Mouse (Mus musculus) heart, postnatal 25 days (tissue): Measurements from ENCODE around the gene Arl5b. TPM values are rescaled to one million over a fixed set of nuclear protein-coding genes. Genes with fewer than 3 reads are reported as not detected.

ENCODE experiments used
- DNase-seq: peaks from one replicate; pipeline ENCODE4 v3.0.0; 2022; ENCODE audit warnings: low spot score
- intact Hi-C: fragments of 180-260 bp; cut with DNase I; formaldehyde crosslinking; loops from one replicate; pipeline ENCODE4 v1.15.1; 2025
- total RNA-seq, 2 experiments: library from RNA; stranded (reverse); gene quantifications; 2 replicates each; pipeline ENCODE4 v1.2.3; 2021

Gene Arl5b
- 10 to 100 TPM; 29.3 to 37.4 TPM for total RNA-seq

DNA sequence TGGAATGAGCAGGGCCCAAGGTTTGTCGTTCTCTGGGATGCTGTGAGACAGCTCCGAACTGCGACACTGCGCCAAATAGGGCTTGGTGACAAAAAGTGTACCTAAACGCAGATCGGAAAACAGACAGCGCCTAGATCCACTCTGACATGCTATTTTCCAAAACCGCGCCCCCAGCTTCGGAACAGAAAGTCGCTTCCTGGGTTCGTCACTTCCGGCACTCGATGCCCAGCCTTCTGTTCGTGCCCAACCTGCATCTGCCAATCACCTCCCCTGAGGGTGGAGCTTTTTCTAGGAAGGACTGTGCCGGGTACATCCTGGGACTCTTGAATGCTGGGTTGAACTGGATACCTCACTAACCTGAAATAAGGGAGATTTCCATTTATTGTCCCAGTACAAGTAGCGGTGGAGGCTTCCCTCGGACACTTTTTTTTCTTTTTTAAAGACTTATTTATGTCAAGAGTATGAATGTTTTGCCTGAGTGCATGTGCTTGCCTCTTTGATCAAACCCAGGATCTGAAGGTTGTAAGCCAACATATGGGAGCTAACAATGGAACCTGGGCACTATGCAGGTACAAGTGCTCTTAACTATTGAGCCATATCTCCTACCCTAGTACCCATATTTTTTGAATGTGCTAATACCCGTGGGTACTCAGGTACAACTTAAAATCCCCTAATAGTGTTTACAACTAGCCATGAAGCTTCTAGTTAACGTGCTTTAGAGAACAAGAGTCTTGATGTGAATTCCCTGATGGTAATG, at the start of gene Arl5b:
Arl5b (plus strand) TSS at position 279 of the 757 bp plus-strand sequence.
- peak; percentile 89 for DNase-seq
- intact Hi-C loops = no loop called here

- intact Hi-C loops = no loop called here
- no peak for DNase-seq
These were observed 41.7 kb upstream of the Arl5b start for GRCm38 (mm10) chr2:15007531-15007930.

DNA sequence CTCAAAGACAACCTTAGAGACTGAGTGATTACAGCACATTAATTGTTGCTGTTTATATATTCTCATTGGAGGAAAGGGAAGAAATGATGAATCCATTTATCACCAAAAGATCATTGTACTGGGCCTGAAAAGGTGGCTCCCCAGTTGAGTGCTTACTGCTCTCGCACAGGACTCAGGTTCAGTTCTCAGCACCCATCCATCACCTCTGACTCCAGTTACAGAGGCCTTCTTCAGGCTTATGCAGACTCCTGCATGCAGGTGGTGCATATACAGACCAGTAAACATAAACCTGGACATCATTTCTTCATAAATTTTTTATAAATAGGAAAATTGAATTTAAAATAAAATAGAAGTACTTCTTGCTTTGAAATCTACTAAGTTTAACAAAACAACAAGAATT, 41.1 kb upstream of the Arl5b start:
- intact Hi-C loops = no loop called here
- DNase-seq = no peak

DNA sequence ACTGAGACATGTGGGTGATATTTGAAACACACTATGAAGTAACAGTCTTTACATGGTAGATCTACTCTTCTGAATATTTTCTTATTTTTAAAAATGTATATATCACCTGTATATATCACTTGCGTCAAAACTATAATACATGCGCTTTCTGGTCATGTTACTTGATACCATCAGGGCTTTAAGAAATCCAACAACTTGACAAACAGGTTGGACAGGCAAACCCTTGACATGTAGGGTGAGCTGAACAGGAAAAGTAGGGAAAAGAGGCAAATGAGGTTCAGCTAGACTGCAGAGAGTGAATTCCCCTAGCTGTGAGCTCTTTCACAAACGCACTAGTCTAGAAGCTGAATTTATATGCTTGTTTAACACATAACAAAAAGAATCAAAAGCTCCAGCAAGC, 22.4 kb upstream of the Arl5b start:
- no peak for DNase-seq
- intact Hi-C loops = no loop called here

- intact Hi-C loops = no loop called here
- no peak for DNase-seq
These were observed 21.4 kb upstream of the Arl5b start for GRCm38 (mm10) chr2:15027816-15028215.

- peak; percentile 35 for DNase-seq
- intact Hi-C loops = no loop called here
These were observed 10.5 kb upstream of the Arl5b start for GRCm38 (mm10) chr2:15038705-15039104.

GRCm38 (mm10) chr2:15040326-15040725, 8.9 kb upstream of the Arl5b start:
- DNase-seq = no peak
- intact Hi-C loops = no loop called here

GRCm38 (mm10) chr2:15054496-15054895, 5.3 kb downstream of the Arl5b start:
- no peak for DNase-seq
- intact Hi-C loops = loop anchor here (10.0 kb wide), 1 partner anchor 980 kb away; the partner anchor contains the start of gene Stam

DNA sequence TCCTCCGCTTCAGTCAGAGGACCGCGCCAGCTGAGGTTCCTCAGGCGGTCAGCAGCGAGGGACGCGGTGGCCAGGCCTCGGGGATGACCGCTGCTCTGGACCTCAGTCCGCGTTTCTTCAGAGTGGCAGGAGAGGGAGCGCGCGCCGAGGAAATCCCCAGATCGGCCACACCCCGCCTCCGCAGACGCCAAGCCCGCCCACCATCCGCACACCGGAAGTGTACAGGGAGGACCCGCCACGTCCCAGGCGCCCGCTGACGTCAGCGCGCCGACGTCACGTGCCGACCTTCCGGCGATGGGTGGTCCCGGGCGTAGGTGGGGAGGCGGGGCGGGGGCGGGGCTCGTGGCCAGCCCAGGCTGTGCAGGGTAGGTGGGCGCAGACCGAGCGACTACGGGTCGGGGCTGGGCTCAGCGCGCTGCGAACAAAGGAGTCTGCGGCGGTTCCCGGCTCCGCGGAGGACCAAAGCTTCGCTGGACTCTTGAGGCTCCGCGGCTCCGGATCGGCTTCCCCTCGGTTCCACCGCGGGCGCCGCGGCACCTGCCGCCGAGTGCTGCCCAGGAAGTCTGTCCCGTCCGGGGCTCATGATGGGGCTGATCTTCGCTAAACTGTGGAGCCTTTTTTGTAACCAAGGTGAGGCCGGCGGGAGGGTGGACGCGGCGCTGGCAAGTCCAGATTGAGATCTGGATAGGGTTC, 5.9 kb downstream of the Arl5b start, which contains the start of gene Nsun6:
Nsun6 (minus strand) TSS at position 125 of the 693 bp plus-strand sequence.
- peak; percentile 93 for DNase-seq
- intact Hi-C loops = loop anchor here (10.0 kb wide), 1 partner anchor 980 kb away; the partner anchor contains the start of gene Stam

- intact Hi-C loops = loop anchor here (10.0 kb wide), 1 partner anchor 981 kb away; the partner anchor contains the start of gene Stam
- no peak for DNase-seq
These were observed 6.6 kb downstream of the Arl5b start for GRCm38 (mm10) chr2:15055741-15056151.

DNA sequence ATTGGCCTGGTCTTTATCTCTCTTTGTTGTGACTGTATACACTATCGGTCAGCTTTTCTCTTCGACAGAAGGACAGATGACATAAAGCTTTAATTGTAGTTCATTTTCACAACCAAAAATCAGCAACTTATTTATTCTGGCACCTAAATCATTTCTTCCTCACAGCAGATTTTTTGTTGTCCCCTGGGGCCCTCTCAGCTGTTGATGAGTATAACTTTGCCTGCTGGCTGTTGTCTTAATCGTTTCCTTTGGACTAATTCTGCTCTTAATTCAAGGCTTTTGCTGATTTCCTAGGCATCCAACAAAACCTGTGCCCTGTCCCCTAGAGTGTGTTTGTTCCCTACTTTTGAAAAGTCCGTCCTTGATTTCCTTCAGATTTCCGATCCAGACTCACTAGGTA, 9.0 kb downstream of the Arl5b start:
- intact Hi-C loops = loop anchor here (10.0 kb wide), 1 partner anchor 983 kb away; the partner anchor contains the start of gene Stam
- DNase-seq = no peak

- DNase-seq = no peak
- intact Hi-C loops = no loop called here
These were observed 11.7 kb downstream of the Arl5b start for GRCm38 (mm10) chr2:15060856-15061255.

DNA sequence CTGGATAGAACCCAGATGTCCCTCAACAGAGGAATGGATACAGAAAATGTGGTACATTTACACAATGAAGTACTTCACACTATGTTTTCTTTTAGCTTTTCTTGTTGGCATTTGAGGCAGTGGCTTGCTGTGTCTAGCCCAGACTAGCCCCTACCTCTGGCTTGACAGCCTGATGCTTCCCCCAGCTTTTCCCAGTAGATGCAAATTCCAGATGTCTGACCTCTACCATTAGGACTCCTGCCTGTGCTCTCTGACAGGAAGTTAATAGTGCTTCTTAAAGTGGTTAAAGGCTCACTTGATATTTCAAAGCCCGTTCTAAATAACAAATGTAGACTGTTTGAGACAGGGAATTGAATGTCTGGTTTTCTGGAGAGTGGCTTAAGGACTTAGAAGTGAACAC, 14.6 kb downstream of the Arl5b start:
- DNase-seq = no peak
- intact Hi-C loops = no loop called here

- DNase-seq = no peak
- intact Hi-C loops = no loop called here
These were observed 15.4 kb downstream of the Arl5b start for GRCm38 (mm10) chr2:15064380-15065269.

- intact Hi-C loops = no loop called here
- DNase-seq = no peak
These were observed 16.3 kb downstream of the Arl5b start for GRCm38 (mm10) chr2:15065447-15065846.

DNA sequence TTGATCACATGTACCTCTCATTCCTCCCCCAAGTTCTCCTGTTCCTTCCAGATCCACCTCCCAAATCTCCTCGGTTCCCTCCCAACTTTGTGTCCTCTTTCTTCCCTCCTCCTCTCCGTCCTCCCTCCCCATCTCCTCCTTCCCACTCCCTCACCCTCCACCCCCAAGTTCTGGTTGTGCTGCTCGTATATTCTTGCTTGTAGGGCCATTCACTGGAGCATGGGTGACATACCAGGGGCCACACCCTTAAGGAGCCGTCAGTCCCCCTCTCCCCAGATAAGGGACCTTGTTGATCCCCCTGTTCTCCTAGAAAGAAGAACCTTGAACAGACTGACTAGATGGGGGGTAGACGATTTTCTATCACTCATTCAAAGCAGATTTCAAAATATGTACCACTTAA, 17.9 kb downstream of the Arl5b start:
- DNase-seq = no peak
- intact Hi-C loops = no loop called here

DNA sequence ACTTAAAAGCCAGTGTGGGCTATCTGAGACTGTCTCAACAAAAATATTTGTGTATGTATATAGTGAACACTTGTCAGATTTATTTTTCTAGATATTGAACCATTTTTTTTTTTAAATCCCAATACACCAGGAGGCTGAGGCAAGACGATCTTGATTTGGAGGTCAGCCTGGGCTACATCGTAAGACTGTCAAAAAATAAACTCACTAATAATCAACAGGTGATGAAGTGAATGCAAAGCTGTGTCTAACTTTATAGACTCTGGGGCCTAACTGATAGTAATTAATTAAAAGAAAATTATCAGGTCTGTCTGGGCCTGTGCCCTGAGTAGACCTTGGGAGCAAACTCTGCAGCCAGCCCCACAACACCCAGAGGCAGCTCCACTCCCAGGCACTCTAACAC, 34.5 kb downstream of the Arl5b start:
- DNase-seq = no peak
- intact Hi-C loops = no loop called here

- DNase-seq = no peak
- intact Hi-C loops = no loop called here
These were observed 38.1 kb downstream of the Arl5b start for GRCm38 (mm10) chr2:15087308-15087707.

DNA sequence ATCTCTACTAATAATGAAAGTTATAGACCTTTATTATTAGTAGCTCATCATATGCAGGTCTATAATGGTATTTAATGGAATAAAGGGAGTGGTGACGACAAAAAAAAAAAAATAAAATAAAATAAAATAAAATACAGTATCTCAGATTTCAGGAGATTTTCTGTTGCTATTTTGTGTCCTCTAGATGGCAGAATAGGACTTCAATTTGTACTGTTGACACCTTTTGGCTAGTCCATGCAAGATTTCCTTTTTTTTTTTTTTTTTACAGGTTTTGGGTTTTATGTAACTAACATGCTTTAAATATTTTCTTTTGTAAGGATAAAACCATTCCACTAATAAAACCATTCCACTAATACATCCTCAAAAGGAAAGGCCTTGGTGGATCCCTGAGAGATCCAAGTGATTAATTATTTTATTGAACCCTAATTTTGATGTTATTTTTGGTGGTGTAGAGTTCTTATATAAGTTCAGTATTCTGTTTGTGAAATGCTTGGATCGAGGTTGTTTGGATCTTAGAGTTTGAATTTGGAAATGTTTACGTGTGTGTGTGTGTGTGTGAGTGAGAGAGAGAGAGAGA, 47.4 kb downstream of the Arl5b start:
- DNase-seq = no peak
- intact Hi-C loops = loop anchor here (5.0 kb wide), 1 partner anchor 1216 kb away; no protein-coding TSS in a partner anchor

GRCm38 (mm10) chr2:15104386-15104785, 55.2 kb downstream of the Arl5b start:
- no peak for DNase-seq
- intact Hi-C loops = no loop called here
